Mouse (Mus musculus) thymus, postnatal 0 days (tissue): Measurements from ENCODE around the gene Olfr106-ps. TPM values are rescaled to one million over a fixed set of nuclear protein-coding genes. Genes with fewer than 3 reads are reported as not detected.

Experiments used
- DNase-seq: peaks from one replicate; pipeline ENCODE4 v3.0.0-alpha.2; 2015; ENCODE audit warnings: low spot score
- polyA plus RNA-seq: library from polyadenylated mRNA; unstranded; fragments of >200 nt; fragmentation: Nextera tagmentation; extraction: Ambion mirVana; gene quantifications from 2 replicates; pipeline ENCODE4 v1.2.1, GENCODE M21; 2015

The Olfr106-ps gene
- not detected in 2 replicates for polyA plus RNA-seq

GRCm38 (mm10) chr17:37390093-37390492 lies at the start of gene Olfr106-ps:
Olfr106-ps (plus strand) TSS chr17:37390393.
- DNase-seq, result no peak

DNA sequence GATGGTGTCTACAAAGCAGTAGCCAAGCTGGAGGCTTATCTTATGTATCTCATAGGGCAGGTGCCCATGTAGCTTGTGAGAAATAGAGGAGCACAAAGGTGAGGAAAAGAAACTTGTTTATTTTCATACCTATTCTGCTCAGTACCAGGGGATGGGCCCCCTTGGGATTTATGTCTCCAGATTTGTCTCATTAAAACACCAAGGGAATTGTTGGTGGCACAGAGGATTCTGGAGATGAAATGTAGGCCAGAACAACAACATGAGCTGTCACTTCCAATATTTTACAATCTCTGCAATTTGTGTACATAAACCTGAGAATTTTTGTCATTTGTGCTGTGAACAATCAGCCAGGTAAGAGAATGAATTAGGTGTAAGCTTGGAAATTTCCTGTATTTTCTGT lies 30.9 kb upstream of the Olfr106-ps start, which contains the start of gene Olfr104-ps:
TSS of gene Olfr104-ps (plus strand) at position 301 of the 400 bp plus-strand sequence.
- DNase-seq, result no peak

DNA sequence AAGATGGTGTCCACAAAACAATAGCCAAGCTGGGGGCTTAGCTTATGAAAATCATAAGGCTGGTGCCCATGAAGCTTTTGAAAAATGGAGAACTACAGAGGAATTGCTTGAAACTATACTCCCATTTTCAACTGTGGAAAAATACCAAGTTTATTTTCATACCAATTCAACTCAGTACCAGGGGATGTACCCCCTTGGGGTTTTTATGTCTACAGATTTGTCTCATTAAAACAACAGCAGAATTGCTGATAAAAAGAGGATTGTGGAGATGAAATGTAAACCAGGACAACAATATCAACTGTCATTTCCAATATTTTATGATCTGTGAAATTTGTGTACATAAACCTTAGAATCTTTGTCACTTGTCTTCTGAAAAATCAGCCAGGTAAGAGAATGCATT lies 11.5 kb upstream of the Olfr106-ps start, which contains the start of gene Olfr105-ps:
TSS of gene Olfr105-ps (plus strand) at position 301 of the 400 bp plus-strand sequence.
- no peak for DNase-seq

DNA sequence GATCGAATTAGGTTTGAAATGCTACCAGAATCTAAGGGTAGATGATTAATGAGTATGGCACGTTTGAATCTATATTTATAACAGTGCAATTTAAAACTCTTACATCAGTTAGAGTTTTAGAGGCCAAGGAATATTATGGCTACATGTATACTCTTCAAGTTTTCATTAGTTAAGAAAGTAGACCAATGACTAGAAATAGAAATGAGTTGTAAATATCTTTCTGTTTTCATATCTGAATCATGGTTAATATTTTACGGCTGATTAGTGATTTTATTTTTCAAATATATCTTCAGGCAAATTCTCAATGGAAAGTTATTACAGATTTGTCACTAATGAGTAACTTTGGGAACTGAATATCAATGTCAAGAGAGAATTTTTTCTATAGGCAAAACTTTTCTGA lies 8.7 kb downstream of the Olfr106-ps start, which contains the start of gene Olfr107:
TSS of gene Olfr107 (plus strand) at position 301 of the 400 bp plus-strand sequence.
- DNase-seq, result no peak

- no peak for DNase-seq
Measured at GRCm38 (mm10) chr17:37413380-37413779, 23.2 kb downstream of the Olfr106-ps start.

GRCm38 (mm10) chr17:37445180-37445579 lies 55.0 kb downstream of the Olfr106-ps start, which contains the start of gene Olfr108:
Olfr108 (plus strand) TSS chr17:37445480.
- no peak for DNase-seq

Other genes starting within 250 kb of the Olfr106-ps start
- not detected in 2 replicates for gene Olfr93, start 228.9 kb upstream of the Olfr106-ps start, polyA plus RNA-seq
- gene Ubd, start 196.5 kb upstream of the Olfr106-ps start, polyA plus RNA-seq, result 83.6 and 90.3 TPM in 2 replicates
- not detected in 2 replicates for gene Olfr94, start 189.4 kb upstream of the Olfr106-ps start, polyA plus RNA-seq
- not detected in 2 replicates for gene Olfr95, start 177.3 kb upstream of the Olfr106-ps start, polyA plus RNA-seq
- not detected in 2 replicates for gene Olfr96, start 170.2 kb upstream of the Olfr106-ps start, polyA plus RNA-seq
- not detected in 2 replicates for gene Olfr97, start 153.1 kb upstream of the Olfr106-ps start, polyA plus RNA-seq
- not detected in 2 replicates for gene Olfr98, start 126.6 kb upstream of the Olfr106-ps start, polyA plus RNA-seq
- 21.7 TPM in 2 replicates for gene H2-M3, start 120.2 kb upstream of the Olfr106-ps start, polyA plus RNA-seq
- gene Olfr99, start 106.9 kb upstream of the Olfr106-ps start, polyA plus RNA-seq, result 0.14 and 0.30 TPM in 2 replicates
- not detected in 2 replicates for gene Olfr101, start 86.1 kb upstream of the Olfr106-ps start, polyA plus RNA-seq
- not detected in 2 replicates for gene Olfr102, start 73.3 kb upstream of the Olfr106-ps start, polyA plus RNA-seq
- gene Olfr103, start 50.7 kb upstream of the Olfr106-ps start, polyA plus RNA-seq, result not detected in 2 replicates
- gene Olfr104-ps, start 30.8 kb upstream of the Olfr106-ps start, polyA plus RNA-seq, result not detected in 2 replicates
- gene Olfr105-ps, start 11.4 kb upstream of the Olfr106-ps start, polyA plus RNA-seq, result 0.04 TPM in 1 of 2 replicates, not detected in the other
- not detected in 2 replicates for gene Olfr107, start 8.8 kb downstream of the Olfr106-ps start, polyA plus RNA-seq
- gene Olfr108, start 55.1 kb downstream of the Olfr106-ps start, polyA plus RNA-seq, result not detected in 2 replicates
- 0.03 TPM in 1 of 2 replicates, not detected in the other for gene Olfr109, start 68.5 kb downstream of the Olfr106-ps start, polyA plus RNA-seq
- gene H2-M2, start 93.2 kb downstream of the Olfr106-ps start, polyA plus RNA-seq, result 8.1 and 9.9 TPM in 2 replicates
- gene Olfr110, start 102.1 kb downstream of the Olfr106-ps start, polyA plus RNA-seq, result 0.29 and 0.30 TPM in 2 replicates
- 0.08 and 0.18 TPM in 2 replicates for gene Olfr111, start 117.6 kb downstream of the Olfr106-ps start, polyA plus RNA-seq
- gene Olfr112, start 179.1 kb downstream of the Olfr106-ps start, polyA plus RNA-seq, result not detected in 2 replicates
- not detected in 2 replicates for gene Olfr113, start 187.3 kb downstream of the Olfr106-ps start, polyA plus RNA-seq
- gene Olfr114, start 202.3 kb downstream of the Olfr106-ps start, polyA plus RNA-seq, result not detected in 2 replicates
- not detected in 2 replicates for gene Olfr115, start 236.7 kb downstream of the Olfr106-ps start, polyA plus RNA-seq
- not detected in 2 replicates for gene Olfr116, start 236.8 kb downstream of the Olfr106-ps start, polyA plus RNA-seq